Comparison of ENCODE assay signal across 8 mouse cellular contexts in genomic region chr2:101678236-101679021, GRCm38 (mm10). TPM values are rescaled to one million over a fixed set of nuclear protein-coding genes. Genes with fewer than 3 reads are reported as not detected.
A peak's percentile ranks its signal among the peaks of the same experiment; 100 is the strongest.
DNase-seq lines count a peak whose midpoint lies in the region; ATAC-seq lines count a peak whose summit lies in the region.

TSS of gene Traf6 (plus strand) at chr2:101678429.

- H3K27ac ChIP-seq in intestine, embryonic 14.5 days (ENCODE audit: low read depth): 0 out of 2 replicates have a peak within 1 kb of the TSS, but pooled peaks have one; percentile 43

- DNase-seq in adrenal gland, adult 2 months: peak; percentile 94
- peak; percentile 92 for DNase-seq in embryo, embryonic 11 days
- peak; percentile 84 for DNase-seq in gastrocnemius, postnatal 25 days
- DNase-seq in intestine, embryonic 14.5 days (ENCODE audit: low spot score): peak; percentile 94
- DNase-seq in left cerebral cortex, postnatal 14 days (ENCODE audit: low spot score in 2 of 2): peak; percentile 69 to 85
- peak; percentile 88 for DNase-seq in right cerebral cortex, postnatal 14 days
- DNase-seq in urinary bladder, postnatal 25 days (ENCODE audit: low spot score): peak; percentile 87

- peak within 1 kb of the TSS; percentile 66 for H3K4me2 ChIP-seq in intestine, embryonic 14.5 days (ENCODE audit: low read length)

- peak; percentile 93 for ATAC-seq in intestine, embryonic 14.5 days (replicated peaks; ENCODE audit: low FRiP score, low TSS enrichment, low read depth)
- peak; percentile 98 for ATAC-seq in megakaryocyte-erythroid progenitor cell, adult 5-6 weeks (replicated peaks; ENCODE audit: low FRiP score, low TSS enrichment, poor library complexity, severe bottlenecking)

- H3K36me3 ChIP-seq in intestine, embryonic 14.5 days (ENCODE audit: control insufficient read depth, insufficient read depth, low read length): 0 out of 2 replicates have a peak, but pooled peaks cover 5% of the 10 kb centered on the region

- H3K9ac ChIP-seq in intestine, embryonic 14.5 days (ENCODE audit: low read length): peak within 1 kb of the TSS; percentile 96

- no peaks in the 10 kb centered on the region for H3K9me3 ChIP-seq in intestine, embryonic 14.5 days (ENCODE audit: control insufficient read depth, low read length)

- H3K4me1 ChIP-seq in intestine, embryonic 14.5 days (replicated peaks; ENCODE audit: control insufficient read depth, insufficient read depth, low read length): peaks cover 4% of the 10 kb centered on the region; the same call in 1 of the 2 replicates

- no peaks in the 10 kb centered on the region for H3K27me3 ChIP-seq in intestine, embryonic 14.5 days (replicated peaks; ENCODE audit: control insufficient read depth, insufficient read depth, low read length)

- under 1% methylated on average over 67 of the region's 68 CpGs for WGBS in intestine, embryonic 14.5 days

- intact Hi-C loops in left cerebral cortex, postnatal 14 days (cut with DNase I): no loop called here

- peak within 1 kb of the TSS; percentile 99 for H3K4me3 ChIP-seq in intestine, embryonic 14.5 days (ENCODE audit: low read depth, low read length)

RNA-seq across cellular contexts. Expression of gene Traf6, which starts in this region (rescaled TPM):
- 10 to 100 TPM; 16.5 to 23.1 TPM for total RNA-seq in adrenal gland, adult 2 months (2021)
- polyA plus RNA-seq in adrenal gland, adult 2 months (2012; rRNA removed): 5.2 and 6.5 TPM in 2 replicates
- 1 to 10 TPM; 7.8 to 8.6 TPM for total RNA-seq in gastrocnemius, postnatal 25 days (2021)
- 14.1 and 15.6 TPM in 2 replicates for polyA plus RNA-seq in intestine, embryonic 14.5 days (2014; fragmentation: Nextera tagmentation; extraction: Ambion mirVana)
- total RNA-seq in left cerebral cortex, postnatal 14 days (2021): 1 to 10 TPM; 9.0 to 9.3 TPM
- total RNA-seq in megakaryocyte-erythroid progenitor cell, adult 5-6 weeks (2014; fragmentation: Nextera tagmentation): 18.3 and 26.1 TPM in 2 replicates
- total RNA-seq in megakaryocyte-erythroid progenitor cell, adult 5-6 weeks (2017): 13.9 and 15.3 TPM in 2 replicates

Comparison
In these comparisons a context has a peak if more than half of its experiments do, and no peak if none do; other contexts are left out.
1. Peak in every context shown above with its lines: DNase-seq, ATAC-seq, H3K4me3 ChIP-seq and H3K27ac ChIP-seq.